Mouse (Mus musculus) lung, embryonic 14.5 days (tissue): ENCODE data around the gene Ucp3. TPM values are rescaled to one million over a fixed set of nuclear protein-coding genes. Genes with fewer than 3 reads are reported as not detected.
A peak's percentile ranks its signal among the peaks of the same experiment; 100 is the strongest.

Source experiments
- ATAC-seq: fragments of 200-750 bp; cut with Nextera tagmentation; 2 replicates; pipeline ENCODE4 v1.8.0; 2017; ENCODE audit warnings: mild to moderate bottlenecking, moderate TSS enrichment, moderate library complexity; ENCODE audit not compliant: insufficient read depth
- DNase-seq: peaks from one replicate; pipeline ENCODE4 v3.0.0-alpha.2; 2015
- H3K27ac ChIP-seq: fragments of 300-500 bp; sonication (generic); 2 replicates; pipeline ENCODE4 v1.5.1; 2014; ENCODE audit warnings: low read depth, mild to moderate bottlenecking, moderate library complexity
- H3K27me3 ChIP-seq: fragments of 300-500 bp; sonication (generic); 2 replicates; pipeline ENCODE4 v1.6.1; 2014; ENCODE audit warnings: low read length, control low read depth; ENCODE audit not compliant: insufficient read depth
- H3K36me3 ChIP-seq: fragments of 300-500 bp; sonication (generic); 2 replicates; pipeline ENCODE4 v1.6.1; 2014; ENCODE audit warnings: control low read depth; ENCODE audit not compliant: insufficient read depth
- H3K4me1 ChIP-seq: fragments of 300-500 bp; sonication (generic); 2 replicates; pipeline ENCODE4 v1.6.1; 2014; ENCODE audit warnings: antibody characterized with exemption, control low read depth; ENCODE audit not compliant: insufficient read depth
- H3K4me2 ChIP-seq: fragments of 300-500 bp; sonication (generic); 2 replicates; pipeline ENCODE4 v1.6.1; 2014; ENCODE audit warnings: mild to moderate bottlenecking
- H3K4me3 ChIP-seq: fragments of 300-500 bp; sonication (generic); 2 replicates; pipeline ENCODE4 v1.5.1; 2014; ENCODE audit warnings: low read depth, low read length
- H3K9ac ChIP-seq: fragments of 300-500 bp; sonication (generic); 2 replicates; pipeline ENCODE4 v1.6.1; 2014
- H3K9me3 ChIP-seq: fragments of 300-500 bp; sonication (generic); 2 replicates; pipeline ENCODE4 v1.6.1; 2016; ENCODE audit warnings: low read depth, low read length, control low read depth
- CTCF ChIP-seq: IDR thresholded peaks from 2 replicates; pipeline ENCODE4 v1.5.1; 2016; ENCODE audit warnings: antibody characterized with exemption, low read depth
- WGBS: fragments of 180-500 bp; shearing (Covaris S2); extraction: QIAGEN DNeasy Blood & Tissue Kit; methylation state at CpG from one replicate; pipeline ENCODE4 v1.1.7; 2014; 5-methylcytosine and 5-hydroxymethylcytosine counted together
- polyA plus RNA-seq: library from polyadenylated mRNA; unstranded; fragments of >200 nt; fragmentation: Nextera tagmentation; extraction: Ambion mirVana; gene quantifications from 2 replicates; pipeline ENCODE4 v1.2.1, GENCODE M21; 2014

Ucp3 gene
- polyA plus RNA-seq, 1 experiment from 2014 or later = not detected

GRCm38 (mm10) chr7:100484493-100484892, 11.7 kb downstream of the Ucp3 start:
- Histone ChIP-seq H3K9ac (no peak overlapping the region), H3K4me3 (no peak overlapping the region), H3K27me3 (no peaks in the 10 kb centered on the region), H3K9me3 (no peaks in the 10 kb centered on the region), H3K4me1 (0 out of 2 replicates have a peak, but pooled peaks cover 5% of the 10 kb centered on the region), H3K4me2 (no peak overlapping the region), H3K27ac (no peak overlapping the region), H3K36me3 (no peaks in the 10 kb centered on the region)
- 82% methylated on average over 5 of the region's 5 CpGs for WGBS
- TF ChIP-seq CTCF = no peak
- ATAC-seq (no peak), DNase-seq (no peak)

- DNase-seq (no peak), ATAC-seq (no peak)
- Histone ChIP-seq H3K4me3 (no peak overlapping the region), H3K4me2 (no peak overlapping the region), H3K27me3 (no peaks in the 10 kb centered on the region), H3K36me3 (no peaks in the 10 kb centered on the region), H3K9me3 (no peaks in the 10 kb centered on the region), H3K4me1 (0 out of 2 replicates have a peak, but pooled peaks cover 5% of the 10 kb centered on the region), H3K27ac (no peak overlapping the region), H3K9ac (no peak overlapping the region)
- WGBS = 62% methylated on average over 2 of the region's 2 CpGs
- no peak for TF ChIP-seq CTCF
These were observed 14.5 kb downstream of the Ucp3 start for GRCm38 (mm10) chr7:100487301-100487700.

GRCm38 (mm10) chr7:100488474-100489048, 15.8 kb downstream of the Ucp3 start:
- Histone ChIP-seq H3K36me3 (no peaks in the 10 kb centered on the region), H3K4me3 (no peak overlapping the region), H3K27me3 (no peaks in the 10 kb centered on the region), H3K9ac (no peak overlapping the region), H3K27ac (peak overlapping the region; percentile 50; the same call in 1 of the 2 replicates), H3K4me2 (peak overlapping the region; percentile 20; the same call in 1 of the 2 replicates), H3K4me1 (peaks cover 8% of the 10 kb centered on the region), H3K9me3 (no peaks in the 10 kb centered on the region)
- TF ChIP-seq CTCF = no peak
- DNase-seq = peak; percentile 84
- peak; percentile 42; the same call in 1 of the 2 replicates for ATAC-seq
- 19% methylated on average over 10 of the region's 10 CpGs for WGBS

- Histone ChIP-seq H3K9me3 (no peaks in the 10 kb centered on the region), H3K27ac (peak overlapping the region; percentile 73), H3K9ac (peak overlapping the region; percentile 57), H3K4me1 (peaks cover 21% of the 10 kb centered on the region), H3K4me2 (peak overlapping the region; percentile 93), H3K27me3 (no peaks in the 10 kb centered on the region), H3K36me3 (peaks cover 16% of the 10 kb centered on the region), H3K4me3 (peak overlapping the region; percentile 52)
- 3% methylated on average over 36 of the region's 36 CpGs for WGBS
- ATAC-seq (peak; percentile 52), DNase-seq (no peak)
- TF ChIP-seq CTCF = no peak; the same call in 1 of the 2 replicates
These were observed 19.8 kb downstream of the Ucp3 start for GRCm38 (mm10) chr7:100492391-100493116.

GRCm38 (mm10) chr7:100493117-100493483, 20.3 kb downstream of the Ucp3 start, which contains the start of gene Ucp2:
Gene Ucp2, plus strand, starts transcription at chr7:100493337.
- no peaks in the 10 kb centered on the region for H3K27me3 ChIP-seq
- ATAC-seq = peak; percentile 71
- DNase-seq = peak; percentile 90
- peak within 1 kb of the TSS; percentile 73 for H3K27ac ChIP-seq
- H3K36me3 ChIP-seq = peaks cover 21% of the 10 kb centered on the region
- H3K4me2 ChIP-seq = peak within 1 kb of the TSS; percentile 93
- H3K9me3 ChIP-seq = no peaks in the 10 kb centered on the region
- H3K4me1 ChIP-seq = peaks cover 21% of the 10 kb centered on the region
- under 1% methylated on average over 27 of the region's 27 CpGs for WGBS
- TF ChIP-seq CTCF = no peak
- peak within 1 kb of the TSS; percentile 57 for H3K9ac ChIP-seq
- peak within 1 kb of the TSS; percentile 52 for H3K4me3 ChIP-seq

- no peak for TF ChIP-seq CTCF
- Histone ChIP-seq H3K9ac (peak overlapping the region; percentile 57), H3K4me2 (peak overlapping the region; percentile 93), H3K36me3 (peaks cover 28% of the 10 kb centered on the region), H3K4me1 (peaks cover 17% of the 10 kb centered on the region), H3K9me3 (no peaks in the 10 kb centered on the region), H3K27ac (peak overlapping the region; percentile 73), H3K27me3 (no peaks in the 10 kb centered on the region), H3K4me3 (peak overlapping the region; percentile 52)
- peak; percentile 89 for DNase-seq
- WGBS = 25% methylated on average over 19 of the region's 19 CpGs
- ATAC-seq = peak; percentile 45
These were observed 21.0 kb downstream of the Ucp3 start for GRCm38 (mm10) chr7:100493484-100494414.
